Mouse (Mus musculus) MEL (cell line): Measurements from ENCODE around the gene Pcgf5. TPM values are rescaled to one million over a fixed set of nuclear protein-coding genes. Genes with fewer than 3 reads are reported as not detected.
"Not testable (repeated sequence)": the region's sequence is repeated elsewhere in the genome, so short reads cannot be mapped to it uniquely, and the experiment has no call there.

Experiments used
- DNase-seq: peaks from one replicate; pipeline ENCODE4 v3.0.0; 2011; ENCODE audit warnings: low read depth, low spot score
- H3K27ac ChIP-seq: 2 replicates; pipeline ENCODE4 v1.5.1; 2012; ENCODE audit warnings: low read depth, mild to moderate bottlenecking, control low read depth, low read length, moderate library complexity; ENCODE audit not compliant: control insufficient read depth
- H3K27me3 ChIP-seq, 2 experiments: fragments of 150-350 bp in 1 of 2; sonication (generic) in 1 of 2; 2 replicates each; pipeline ENCODE4 v1.6.1; 2012; ENCODE audit warnings: low read length in 2 of 2, mild to moderate bottlenecking in 2 of 2, improper control_type of control experiment in 1 of 2, moderate library complexity in 1 of 2; ENCODE audit not compliant: insufficient read depth in 2 of 2, control insufficient read depth in 1 of 2
- H3K36me3 ChIP-seq, 2 experiments: 2 replicates each; pipeline ENCODE4 v1.6.1; 2012 to 2014; ENCODE audit warnings: low read length in 2 of 2, improper control_type of control experiment in 1 of 2, inconsistent platforms in 1 of 2, mild to moderate bottlenecking in 1 of 2; ENCODE audit not compliant: insufficient read depth in 2 of 2, control insufficient read depth in 1 of 2
- H3K4me1 ChIP-seq, 2 experiments: fragments of 150-350 bp in 1 of 2; sonication (generic) in 1 of 2; 2 replicates each; pipeline ENCODE4 v1.6.1; 2012; ENCODE audit warnings: low read length in 2 of 2, improper control_type of control experiment in 1 of 2, mild to moderate bottlenecking in 1 of 2; ENCODE audit not compliant: insufficient read depth in 2 of 2, control insufficient read depth in 1 of 2
- H3K4me3 ChIP-seq, 2 experiments: fragments of 150-350 bp in 1 of 2; sonication (generic) in 1 of 2; 2 replicates each; pipeline ENCODE4 v1.5.1; 2012; ENCODE audit warnings: low read depth in 2 of 2, low read length in 2 of 2, mild to moderate bottlenecking in 2 of 2, moderate library complexity in 2 of 2, control low read depth in 1 of 2, improper control_type of control experiment in 1 of 2; ENCODE audit not compliant: control insufficient read depth in 1 of 2, insufficient read depth in 1 of 2
- H3K79me2 ChIP-seq: 2 replicates; pipeline ENCODE4 v1.6.1; 2012; ENCODE audit warnings: mild to moderate bottlenecking, low read length, moderate library complexity; ENCODE audit not compliant: control insufficient read depth, poor library complexity, insufficient read depth
- H3K9ac ChIP-seq: 2 replicates; pipeline ENCODE4 v1.6.1; 2012; ENCODE audit warnings: low read depth, mild to moderate bottlenecking, control low read depth, low read length, moderate library complexity; ENCODE audit not compliant: control insufficient read depth, poor library complexity, severe bottlenecking
- H3K9me3 ChIP-seq: fragments of 150-350 bp; sonication (generic); replicated peaks from 2 replicates; pipeline ENCODE4 v1.6.1; 2012; ENCODE audit warnings: mild to moderate bottlenecking, low read length, improper control_type of control experiment, moderate library complexity; ENCODE audit not compliant: insufficient read depth
- CHD1 ChIP-seq: IDR thresholded peaks from 2 replicates; pipeline ENCODE4 v1.6.1; 2012; ENCODE audit warnings: low read depth, mild to moderate bottlenecking, inconsistent platforms, low read length, improper control_type of control experiment
- EP300 ChIP-seq, 2 experiments: IDR thresholded peaks; 2 replicates each; pipeline ENCODE4 v1.6.1; 2011; ENCODE audit warnings: improper control_type of control experiment in 2 of 2, low read length in 2 of 2, low read depth in 1 of 2, mild to moderate bottlenecking in 1 of 2
- ETS1 ChIP-seq: IDR thresholded peaks from 2 replicates; pipeline ENCODE4 v1.6.1; 2012; ENCODE audit warnings: low read depth, mild to moderate bottlenecking, inconsistent platforms, low read length, improper control_type of control experiment, moderate library complexity
- GABPA ChIP-seq: IDR thresholded peaks from 2 replicates; pipeline ENCODE4 v1.6.1; 2012; ENCODE audit warnings: low read depth, mild to moderate bottlenecking, inconsistent platforms, low read length, improper control_type of control experiment, moderate library complexity
- GATA1 ChIP-seq: IDR thresholded peaks from 2 replicates; pipeline ENCODE4 v1.6.1; 2011; ENCODE audit warnings: low read depth, low read length, improper control_type of control experiment
- HCFC1 ChIP-seq: IDR thresholded peaks from 2 replicates; pipeline ENCODE4 v1.6.1; 2012; ENCODE audit warnings: low read depth, mild to moderate bottlenecking, inconsistent platforms, low read length, improper control_type of control experiment, moderate library complexity
- KAT2A ChIP-seq: conservative IDR thresholded peaks from 2 replicates; pipeline ENCODE4 v1.6.1; 2012; ENCODE audit warnings: low read depth, low read length, improper control_type of control experiment, inconsistent platforms
- MAX ChIP-seq: IDR thresholded peaks from 2 replicates; pipeline ENCODE4 v1.6.1; 2011; ENCODE audit warnings: low read length, improper control_type of control experiment
- MAZ ChIP-seq: IDR thresholded peaks from 2 replicates; pipeline ENCODE4 v1.6.1; 2012; ENCODE audit warnings: low read depth, mild to moderate bottlenecking, inconsistent platforms, low read length, improper control_type of control experiment
- MXI1 ChIP-seq: IDR thresholded peaks from 2 replicates; pipeline ENCODE4 v1.6.1; 2011; ENCODE audit warnings: mild to moderate bottlenecking, low read depth, low read length, improper control_type of control experiment
- MYB ChIP-seq: IDR thresholded peaks from 2 replicates; pipeline ENCODE4 v1.6.1; 2011; ENCODE audit warnings: mild to moderate bottlenecking, low read depth, low read length, improper control_type of control experiment
- MYC ChIP-seq: IDR thresholded peaks from 2 replicates; pipeline ENCODE4 v1.6.1; 2011; ENCODE audit warnings: low read depth, mild to moderate bottlenecking, low read length, improper control_type of control experiment, moderate library complexity
- NELFE ChIP-seq: IDR thresholded peaks from 2 replicates; pipeline ENCODE4 v1.6.1; 2011; ENCODE audit warnings: low read depth, low read length, improper control_type of control experiment
- NRF1 ChIP-seq: IDR thresholded peaks from 2 replicates; pipeline ENCODE4 v1.6.1; 2014; ENCODE audit warnings: low read depth, mild to moderate bottlenecking, inconsistent platforms, low read length, improper control_type of control experiment, moderate library complexity; ENCODE audit not compliant: poor library complexity, insufficient read depth, severe bottlenecking
- POLR2AphosphoS2 ChIP-seq: IDR thresholded peaks from 2 replicates; pipeline ENCODE4 v1.6.1; 2011; ENCODE audit warnings: low read length, improper control_type of control experiment
- SIN3A ChIP-seq: IDR thresholded peaks from 2 replicates; pipeline ENCODE4 v1.6.1; 2012; ENCODE audit warnings: low read length, improper control_type of control experiment, inconsistent platforms
- TBP ChIP-seq: IDR thresholded peaks from 2 replicates; pipeline ENCODE4 v1.8.0; 2011; ENCODE audit warnings: low read depth, low read length, improper control_type of control experiment
- TCF12 ChIP-seq: IDR thresholded peaks from 2 replicates; pipeline ENCODE4 v1.6.1; 2014; ENCODE audit warnings: low read depth, mild to moderate bottlenecking, inconsistent platforms, low read length, improper control_type of control experiment, moderate library complexity
- UBTF ChIP-seq: IDR thresholded peaks from 2 replicates; pipeline ENCODE4 v1.6.1; 2012; ENCODE audit warnings: low read depth, mild to moderate bottlenecking, inconsistent platforms, low read length, improper control_type of control experiment, moderate library complexity, borderline replicate concordance; ENCODE audit not compliant: insufficient read depth
- USF1 ChIP-seq: IDR thresholded peaks from 2 replicates; pipeline ENCODE4 v1.6.1; 2014; ENCODE audit warnings: low read depth, mild to moderate bottlenecking, inconsistent platforms, low read length, improper control_type of control experiment, moderate library complexity
- ZC3H11A ChIP-seq: IDR thresholded peaks from 2 replicates; pipeline ENCODE4 v1.6.1; 2012; ENCODE audit warnings: low read depth, mild to moderate bottlenecking, inconsistent platforms, low read length, improper control_type of control experiment
- ZNF384 ChIP-seq: IDR thresholded peaks from 2 replicates; pipeline ENCODE4 v1.6.1; 2012; ENCODE audit warnings: low read depth, mild to moderate bottlenecking, inconsistent platforms, low read length, improper control_type of control experiment
- polyA plus RNA-seq, 2 experiments: library from polyadenylated mRNA; stranded (reverse) in 1 of 2; unstranded in 1 of 2; fragments of >175 nt in 1 of 2; fragments of >200 nt in 1 of 2; gene quantifications; 2 replicates each; pipeline versions ENCODE4 v1.2.1 to v1.2.4; 2012; ENCODE audit warnings: low replicate concordance in 2 of 2, low read depth in 1 of 2; ENCODE audit not compliant: insufficient read length in 2 of 2, insufficient read depth in 1 of 2, missing spikeins in 1 of 2
- total RNA-seq: library from RNA; depleted of rRNA; stranded (reverse); fragments of 300-350 nt; gene quantifications from 2 replicates; pipeline ENCODE4 v1.2.3, GENCODE M21; 2012

Gene Pcgf5
- total and polyA plus RNA-seq, 3 experiments = 10.0 to 23.2 TPM; not detected in 1

DNA sequence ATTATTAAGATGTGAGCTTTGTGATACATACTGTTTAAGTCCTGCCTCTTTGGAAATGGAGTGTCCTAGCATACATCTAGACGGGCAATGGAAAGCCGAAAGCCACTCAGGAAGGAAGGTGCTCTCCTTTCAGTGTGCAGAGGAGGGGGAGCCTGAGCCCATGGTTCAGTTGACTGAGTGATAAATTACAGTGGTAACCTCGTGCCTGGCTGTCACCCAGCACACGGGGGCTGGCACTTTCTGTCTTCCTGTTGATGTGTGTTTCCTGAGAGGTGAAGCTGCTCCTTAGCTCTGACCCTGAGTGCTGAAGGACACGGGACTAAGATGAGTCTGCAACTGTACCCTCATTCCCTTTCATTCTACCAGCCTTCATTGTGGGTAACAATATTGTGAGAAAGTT is 103.6 kb downstream of the Pcgf5 start:
- Histone ChIP-seq H3K9ac (no peak overlapping the region), H3K27ac (peak overlapping the region; percentile 1; the same call in 1 of the 2 replicates), H3K36me3 (peaks cover 0 to 24% of the 10 kb centered on the region in 2 experiments; a peak in 2 of 4 replicates), H3K4me3 (no peak overlapping the region), H3K79me2 (no peaks in the 10 kb centered on the region), H3K27me3 (no peaks in the 10 kb centered on the region), H3K4me1 (peaks cover 9 to 17% of the 10 kb centered on the region in 2 experiments), H3K9me3 (no peaks in the 10 kb centered on the region)
- TF ChIP-seq MAX = peak; percentile 61; the same call in 1 of the 2 replicates
- TF ChIP-seq HCFC1 = no peak
- no peak for TF ChIP-seq MAZ
- TF ChIP-seq GABPA = no peak
- no peak for TF ChIP-seq KAT2A
- no peak for TF ChIP-seq ZC3H11A
- TF ChIP-seq NRF1 = no peak
- TF ChIP-seq CHD1 = no peak
- no peak for TF ChIP-seq POLR2AphosphoS2
- TF ChIP-seq UBTF = no peak
- TF ChIP-seq MYB = no peak
- TF ChIP-seq USF1 = no peak
- no peak for TF ChIP-seq NELFE
- no peak for TF ChIP-seq SIN3A
- no peak for TF ChIP-seq EP300 (IDR thresholded peaks at IDR 0.05; ENCODE audit: low read depth in 1 of 2, low read length in 2 of 2)
- TF ChIP-seq ETS1 = peak; percentile 28; the same call in 1 of the 2 replicates
- no peak for TF ChIP-seq ZNF384
- TF ChIP-seq MYC = no peak
- peak; percentile 59 for TF ChIP-seq MXI1
- no peak for TF ChIP-seq TBP
- DNase-seq = peak; percentile 31

DNA sequence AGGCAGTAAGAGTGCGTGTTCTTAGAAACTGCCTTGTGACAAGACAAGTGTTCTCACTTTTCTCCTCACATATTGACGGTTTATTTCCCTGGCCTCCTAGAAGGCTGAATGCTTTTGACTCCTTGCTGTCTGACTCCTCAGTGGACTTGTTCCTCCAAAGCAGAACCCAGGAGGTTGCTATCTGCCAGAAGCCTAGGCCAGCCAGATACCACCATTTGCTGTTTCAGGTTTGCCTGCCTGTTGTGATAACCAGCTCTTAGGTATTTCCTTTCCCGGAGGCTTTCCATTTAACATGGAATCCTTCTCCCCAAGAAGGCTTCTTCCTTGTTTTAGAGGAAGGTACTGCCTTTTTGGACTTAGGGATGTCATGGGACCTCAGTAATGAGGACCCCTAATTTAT is 104.1 kb downstream of the Pcgf5 start:
- H3K9me3 ChIP-seq, H3K27ac ChIP-seq, H3K27me3 ChIP-seq, H3K9ac ChIP-seq: not testable (repeated sequence)
- H3K36me3 ChIP-seq = peaks cover 0 to 27% of the 10 kb centered on the region in 2 experiments; a peak in 2 of 4 replicates
- TF ChIP-seq GATA1 = peak; percentile 24; the same call in 1 of the 2 replicates
- 0 out of 4 replicates have a peak, but pooled peaks of 1 of the 2 experiments have one; percentile 28 for TF ChIP-seq EP300 (IDR thresholded peaks at IDR 0.05; ENCODE audit: low read depth in 1 of 2, low read length in 2 of 2)
- peak; percentile 48; the same call in 1 of the 2 replicates for TF ChIP-seq TCF12
- TF ChIP-seq, all 39 proteins: peak for 3; not testable (repeated sequence) for 36
- DNase-seq = peak; percentile 44
- peaks cover 9 to 17% of the 10 kb centered on the region in 2 experiments for H3K4me1 ChIP-seq
- H3K79me2 ChIP-seq, H3K4me3 ChIP-seq: not testable (repeated sequence)
